Mouse (Mus musculus): ENCODE data around the gene Ptpn4. TPM values are rescaled to one million over a fixed set of nuclear protein-coding genes. Genes with fewer than 3 reads are reported as not detected.

The Ptpn4 gene
- polyA plus RNA-seq, 1 experiment from 2014 or later, result 4.4 TPM

DNA sequence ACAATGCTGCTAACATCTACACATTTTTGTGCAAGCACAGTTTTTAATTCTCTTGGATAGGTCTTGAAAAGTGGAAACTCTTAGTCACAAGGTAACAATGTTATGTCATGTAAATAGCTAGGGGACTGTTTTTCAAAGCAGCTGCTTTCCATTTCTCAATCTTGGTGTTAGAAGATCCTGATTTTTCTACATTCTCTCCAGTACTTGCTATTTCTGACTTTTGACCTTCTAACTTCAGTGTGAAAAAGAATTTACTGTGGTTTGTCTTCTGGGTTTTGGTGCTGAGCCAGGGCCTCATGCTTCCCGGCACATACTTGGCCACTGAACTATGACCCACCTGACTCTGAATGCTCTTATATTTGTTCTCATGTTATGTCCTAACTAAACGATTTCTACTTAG is 197.4 kb downstream of the Ptpn4 start:
- Histone ChIP-seq H3K4me3 (ENCODE audit: low read length) (no peak overlapping the region), H3K27ac (ENCODE audit: low read length) (no peak overlapping the region), H3K4me2 (ENCODE audit: low read depth, low read length) (no peak overlapping the region), H3K4me1 (replicated peaks; ENCODE audit: control insufficient read depth, insufficient read depth, low read length) (peaks cover 15% of the 10 kb centered on the region), H3K27me3 (ENCODE audit: control insufficient read depth, insufficient read depth, low read depth, low read length) (no peaks in the 10 kb centered on the region), H3K9me3 (ENCODE audit: control insufficient read depth, low read length) (no peaks in the 10 kb centered on the region), H3K9ac (ENCODE audit: low read length) (no peak overlapping the region), H3K36me3 (ENCODE audit: control insufficient read depth, insufficient read depth, low read length) (peaks cover 5% of the 10 kb centered on the region; the same call in 1 of the 2 replicates)
- WGBS, result 33% methylated on average over 2 of the region's 2 CpGs
- no peak for ATAC-seq (ENCODE audit: low read depth)

DNA sequence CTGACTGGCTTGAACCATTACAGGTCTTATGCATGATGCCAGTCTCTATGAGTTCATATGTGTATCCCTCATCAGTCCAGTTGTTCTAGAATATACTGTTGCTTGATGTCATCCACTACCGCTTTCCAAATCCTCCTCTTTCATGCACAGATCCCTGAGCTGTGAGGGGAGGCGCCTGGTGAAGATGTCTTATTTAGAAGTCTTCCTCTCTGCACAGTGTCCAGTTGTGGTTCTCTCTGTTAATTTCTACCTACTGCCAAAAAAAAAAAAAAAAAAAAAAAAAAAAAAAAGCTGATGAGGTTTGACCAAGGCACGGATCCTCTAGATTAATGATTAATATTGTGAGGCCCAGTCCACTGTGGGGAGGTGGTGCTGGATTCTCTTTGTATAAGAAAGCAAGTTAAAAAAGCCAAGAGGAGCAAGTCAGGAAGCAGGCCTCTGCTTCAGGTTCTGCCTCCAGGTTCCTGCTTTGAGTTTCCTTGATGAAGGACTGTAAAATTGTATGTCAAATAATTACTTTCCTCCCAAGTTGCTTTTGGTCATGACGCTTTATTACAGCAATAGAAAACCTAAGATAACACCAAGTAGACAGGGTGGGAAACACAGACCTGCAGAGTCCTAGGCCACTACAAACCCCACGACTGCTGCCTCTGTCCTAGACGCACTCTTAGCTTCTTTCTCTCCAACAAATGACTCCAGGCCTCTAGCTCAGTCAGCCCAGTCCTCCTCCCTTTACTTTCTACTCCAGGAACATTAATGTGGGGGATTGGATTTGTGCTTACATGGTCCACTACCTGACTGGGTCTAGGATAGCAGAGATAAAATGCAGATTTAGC is 200.0 kb downstream of the Ptpn4 start:
- 0 out of 2 replicates have a peak overlapping the region, but pooled peaks have one; percentile 0 for H3K27ac ChIP-seq (ENCODE audit: low read length)
- peaks cover 7% of the 10 kb centered on the region; the same call in 1 of the 2 replicates for H3K36me3 ChIP-seq (ENCODE audit: control insufficient read depth, insufficient read depth, low read length)
- 65% methylated on average over 6 of the region's 6 CpGs for WGBS
- H3K27me3 ChIP-seq (ENCODE audit: control insufficient read depth, insufficient read depth, low read depth, low read length), result no peaks in the 10 kb centered on the region
- ATAC-seq (ENCODE audit: low read depth), result no peak
- no peak overlapping the region for H3K9ac ChIP-seq (ENCODE audit: low read length)
- no peak overlapping the region for H3K4me2 ChIP-seq (ENCODE audit: low read depth, low read length)
- H3K4me3 ChIP-seq (ENCODE audit: low read length), result no peak overlapping the region
- H3K4me1 ChIP-seq (replicated peaks; ENCODE audit: control insufficient read depth, insufficient read depth, low read length), result 0 out of 2 replicates have a peak, but pooled peaks cover 13% of the 10 kb centered on the region
- H3K9me3 ChIP-seq (ENCODE audit: control insufficient read depth, low read length), result no peaks in the 10 kb centered on the region

DNA sequence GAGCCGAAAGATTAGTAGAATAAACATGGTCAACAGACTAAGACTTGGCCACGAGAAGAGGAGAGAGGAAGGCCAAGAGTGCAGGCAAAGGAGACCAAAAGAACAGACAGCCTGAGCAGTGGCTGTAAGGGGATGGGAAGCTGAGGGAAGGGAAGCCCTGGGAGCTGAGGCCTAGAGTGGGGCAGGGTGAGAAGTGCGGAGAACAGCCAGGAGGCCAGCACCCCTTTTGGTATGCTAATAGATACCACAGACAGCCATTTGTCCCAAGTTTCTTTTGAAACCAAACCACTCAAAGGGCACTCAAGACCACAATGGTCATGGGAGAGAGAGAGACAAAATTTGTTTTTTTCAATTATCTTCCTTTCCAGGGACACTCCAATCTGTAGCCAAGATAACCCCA is 202.7 kb downstream of the Ptpn4 start:
- Histone ChIP-seq H3K27ac (ENCODE audit: low read length) (no peak overlapping the region), H3K4me2 (ENCODE audit: low read depth, low read length) (no peak overlapping the region), H3K36me3 (ENCODE audit: control insufficient read depth, insufficient read depth, low read length) (peaks cover 5% of the 10 kb centered on the region; the same call in 1 of the 2 replicates), H3K9me3 (ENCODE audit: control insufficient read depth, low read length) (no peaks in the 10 kb centered on the region), H3K4me3 (ENCODE audit: low read length) (no peak overlapping the region), H3K4me1 (replicated peaks; ENCODE audit: control insufficient read depth, insufficient read depth, low read length) (0 out of 2 replicates have a peak, but pooled peaks cover 5% of the 10 kb centered on the region), H3K9ac (ENCODE audit: low read length) (no peak overlapping the region), H3K27me3 (ENCODE audit: control insufficient read depth, insufficient read depth, low read depth, low read length) (no peaks in the 10 kb centered on the region)
- 59% methylated on average over 3 of the region's 3 CpGs for WGBS
- ATAC-seq (ENCODE audit: low read depth), result no peak

DNA sequence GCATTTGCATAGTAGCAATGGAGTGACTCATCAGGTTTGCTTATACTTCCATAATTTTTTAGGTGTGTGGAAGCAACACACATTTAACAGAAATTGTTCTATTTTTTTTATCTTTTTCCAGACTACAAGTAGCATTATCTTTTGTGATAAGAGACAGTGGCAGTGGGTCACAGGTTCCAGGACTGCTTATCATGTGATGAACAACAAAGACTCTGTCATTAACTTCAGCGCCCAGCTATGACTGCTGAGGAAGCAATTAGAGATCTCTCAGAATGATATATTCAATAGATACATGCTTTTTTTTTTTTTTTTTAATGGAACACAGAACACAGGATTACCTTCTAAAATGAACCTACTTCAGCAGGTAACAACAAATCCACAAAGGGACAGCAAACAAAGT is 207.0 kb downstream of the Ptpn4 start:
- Histone ChIP-seq H3K27ac (ENCODE audit: low read length) (no peak overlapping the region), H3K27me3 (ENCODE audit: control insufficient read depth, insufficient read depth, low read depth, low read length) (no peaks in the 10 kb centered on the region), H3K4me3 (ENCODE audit: low read length) (no peak overlapping the region), H3K4me1 (replicated peaks; ENCODE audit: control insufficient read depth, insufficient read depth, low read length) (0 out of 2 replicates have a peak, but pooled peaks cover under 1% of the 10 kb centered on the region), H3K9me3 (ENCODE audit: control insufficient read depth, low read length) (no peaks in the 10 kb centered on the region), H3K4me2 (ENCODE audit: low read depth, low read length) (no peak overlapping the region), H3K9ac (ENCODE audit: low read length) (no peak overlapping the region), H3K36me3 (ENCODE audit: control insufficient read depth, insufficient read depth, low read length) (peaks cover 2% of the 10 kb centered on the region; the same call in 1 of the 2 replicates)
- 54% methylated on average over 1 of the region's 1 CpGs for WGBS
- no peak for ATAC-seq (ENCODE audit: low read depth)

DNA sequence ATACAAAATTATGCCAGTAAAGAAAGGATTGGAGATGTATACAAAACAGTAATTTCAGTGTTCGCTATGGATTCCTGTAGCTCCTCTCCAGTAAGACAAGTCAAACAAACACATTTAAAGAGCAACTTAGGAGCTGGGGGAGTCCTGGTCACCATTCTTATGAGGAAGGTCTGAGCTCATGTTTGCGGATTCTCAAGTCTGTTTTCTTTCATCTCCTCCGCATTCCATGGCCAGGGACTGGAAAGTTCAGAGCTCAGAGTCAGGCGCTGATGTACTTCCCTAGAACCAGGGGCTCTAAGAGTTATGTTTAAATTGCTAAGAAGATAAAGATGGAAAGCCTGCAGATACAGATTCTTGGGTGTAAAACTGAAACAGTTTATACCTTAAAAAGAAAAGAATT is 210.6 kb downstream of the Ptpn4 start:
- no peak overlapping the region for H3K4me3 ChIP-seq (ENCODE audit: low read length)
- H3K27ac ChIP-seq (ENCODE audit: low read length), result no peak overlapping the region
- WGBS, result 46% methylated on average over 4 of the region's 4 CpGs
- H3K4me1 ChIP-seq (replicated peaks; ENCODE audit: control insufficient read depth, insufficient read depth, low read length), result peaks cover 13% of the 10 kb centered on the region
- H3K4me2 ChIP-seq (ENCODE audit: low read depth, low read length), result no peak overlapping the region
- H3K9ac ChIP-seq (ENCODE audit: low read length), result no peak overlapping the region
- no peaks in the 10 kb centered on the region for H3K27me3 ChIP-seq (ENCODE audit: control insufficient read depth, insufficient read depth, low read depth, low read length)
- no peak for ATAC-seq (ENCODE audit: low read depth)
- H3K9me3 ChIP-seq (ENCODE audit: control insufficient read depth, low read length), result no peaks in the 10 kb centered on the region
- no peaks in the 10 kb centered on the region for H3K36me3 ChIP-seq (ENCODE audit: control insufficient read depth, insufficient read depth, low read length)

DNA sequence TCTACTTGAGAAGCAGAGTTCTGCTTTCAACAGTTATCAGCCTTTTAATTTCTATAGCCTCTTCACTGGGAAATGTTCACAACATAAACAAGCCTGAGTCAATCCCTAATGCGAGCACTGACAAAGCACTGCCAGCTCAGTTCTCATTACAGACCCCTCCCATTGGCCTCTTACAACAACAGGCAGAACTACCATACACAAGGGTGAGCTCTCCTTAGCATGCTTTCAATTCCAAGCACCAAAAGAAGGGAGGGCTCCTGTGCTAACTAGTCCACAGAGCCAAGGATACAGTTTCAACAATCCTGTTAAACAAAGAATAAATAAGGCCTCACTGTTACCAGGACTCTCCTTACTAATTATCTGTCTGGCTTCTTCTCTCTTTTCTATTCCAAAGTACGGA is 213.0 kb downstream of the Ptpn4 start:
- no peak overlapping the region for H3K4me2 ChIP-seq (ENCODE audit: low read depth, low read length)
- H3K4me3 ChIP-seq (ENCODE audit: low read length), result no peak overlapping the region
- no peaks in the 10 kb centered on the region for H3K36me3 ChIP-seq (ENCODE audit: control insufficient read depth, insufficient read depth, low read length)
- H3K4me1 ChIP-seq (replicated peaks; ENCODE audit: control insufficient read depth, insufficient read depth, low read length), result peaks cover 13% of the 10 kb centered on the region
- H3K9me3 ChIP-seq (ENCODE audit: control insufficient read depth, low read length), result no peaks in the 10 kb centered on the region
- no peaks in the 10 kb centered on the region for H3K27me3 ChIP-seq (ENCODE audit: control insufficient read depth, insufficient read depth, low read depth, low read length)
- peak overlapping the region; percentile 61 for H3K27ac ChIP-seq (ENCODE audit: low read length)
- peak; percentile 51; the same call in 1 of the 2 replicates for ATAC-seq (ENCODE audit: low read depth)
- H3K9ac ChIP-seq (ENCODE audit: low read length), result no peak overlapping the region
- 36% methylated on average over 2 of the region's 2 CpGs for WGBS

DNA sequence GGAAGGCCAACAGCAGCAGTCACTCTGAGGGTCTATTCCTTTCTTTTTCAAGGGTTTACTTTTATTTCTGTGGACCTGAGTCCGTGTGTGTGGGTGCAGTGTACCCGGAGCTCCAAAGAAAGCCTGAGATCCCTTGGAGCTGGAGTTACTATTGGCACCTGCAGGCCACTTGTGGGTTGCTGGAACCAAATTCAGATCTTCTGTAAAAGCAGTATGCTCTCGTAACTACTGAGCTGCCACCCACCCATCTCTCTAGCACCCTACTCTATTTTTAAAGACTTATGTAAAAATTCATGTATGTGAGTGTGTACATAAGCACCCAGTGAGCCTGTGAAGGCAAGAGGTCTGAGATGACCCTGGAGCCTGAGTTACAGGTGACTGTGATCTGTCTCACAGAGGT is 232.0 kb downstream of the Ptpn4 start:
- Histone ChIP-seq H3K4me2 (ENCODE audit: low read depth, low read length) (no peak overlapping the region), H3K9ac (ENCODE audit: low read length) (no peak overlapping the region), H3K27ac (ENCODE audit: low read length) (no peak overlapping the region), H3K4me3 (ENCODE audit: low read length) (no peak overlapping the region), H3K4me1 (replicated peaks; ENCODE audit: control insufficient read depth, insufficient read depth, low read length) (no peaks in the 10 kb centered on the region), H3K36me3 (ENCODE audit: control insufficient read depth, insufficient read depth, low read length) (no peaks in the 10 kb centered on the region), H3K27me3 (ENCODE audit: control insufficient read depth, insufficient read depth, low read depth, low read length) (no peaks in the 10 kb centered on the region), H3K9me3 (ENCODE audit: control insufficient read depth, low read length) (no peaks in the 10 kb centered on the region)
- 86% methylated on average over 3 of the region's 3 CpGs for WGBS
- no peak for ATAC-seq (ENCODE audit: low read depth)

Other genes starting within 250 kb of the Ptpn4 start
- gene Epb41l5, start 188.6 kb downstream of the Ptpn4 start, polyA plus RNA-seq (2015; fragmentation: Nextera tagmentation; extraction: Ambion mirVana), result 43.7 and 47.7 TPM in 2 replicates
- 6.7 and 7.6 TPM in 2 replicates for gene Tmem177, start 75.6 kb upstream of the Ptpn4 start, polyA plus RNA-seq (2015; fragmentation: Nextera tagmentation; extraction: Ambion mirVana)
- 1.0 and 1.1 TPM in 2 replicates for gene Cfap221, start 159.6 kb upstream of the Ptpn4 start, polyA plus RNA-seq (2015; fragmentation: Nextera tagmentation; extraction: Ambion mirVana)
- gene Sctr, start 169.3 kb upstream of the Ptpn4 start, polyA plus RNA-seq (2015; fragmentation: Nextera tagmentation; extraction: Ambion mirVana), result 0.16 TPM in 1 of 2 replicates, not detected in the other
- 11.4 and 13.6 TPM in 2 replicates for gene Tmem37, start 236.5 kb upstream of the Ptpn4 start, polyA plus RNA-seq (2015; fragmentation: Nextera tagmentation; extraction: Ambion mirVana)